Mouse (Mus musculus) midbrain, embryonic 10.5 days (tissue): ENCODE measurements at regions not wholly inside any gene's neighbourhood (a gene's known extent, or its start where the extent isn't known, plus 50 kb on each side); places are given as distances from the start of the nearest gene placed in this dataset.
"Not testable (repeated sequence)": the region's sequence is repeated elsewhere in the genome, so short reads cannot be mapped to it uniquely, and the experiment has no call there.

Experiments used
- DNase-seq: peaks from one replicate; pipeline ENCODE4 v3.0.0-alpha.2; 2017; ENCODE audit warnings: low spot score
- H3K27ac ChIP-seq: fragments of 300-500 bp; sonication (generic); replicated peaks from 2 replicates; pipeline ENCODE4 v1.5.1; 2016; ENCODE audit warnings: mild to moderate bottlenecking
- H3K27me3 ChIP-seq: fragments of 300-500 bp; sonication (generic); 2 replicates; pipeline ENCODE4 v1.6.1; 2016; ENCODE audit warnings: low read depth, mild to moderate bottlenecking; ENCODE audit not compliant: poor library complexity, severe bottlenecking
- H3K36me3 ChIP-seq: fragments of 300-500 bp; sonication (generic); 2 replicates; pipeline ENCODE4 v1.6.1; 2016; ENCODE audit warnings: mild to moderate bottlenecking, moderate library complexity
- H3K4me1 ChIP-seq: fragments of 300-500 bp; sonication (generic); 2 replicates; pipeline ENCODE4 v1.6.1; 2016
- H3K4me3 ChIP-seq: fragments of 300-500 bp; sonication (generic); 2 replicates; pipeline ENCODE4 v1.5.1; 2016; ENCODE audit warnings: mild to moderate bottlenecking, moderate library complexity
- H3K9me3 ChIP-seq: fragments of 300-500 bp; sonication (generic); replicated peaks from 2 replicates; pipeline ENCODE4 v1.6.1; 2016; ENCODE audit warnings: mild to moderate bottlenecking
- WGBS: fragments of 180-500 bp; shearing (Covaris S2); methylation state at CpG from one replicate; pipeline ENCODE4 v1.1.7; 2016; 5-methylcytosine and 5-hydroxymethylcytosine counted together

DNA sequence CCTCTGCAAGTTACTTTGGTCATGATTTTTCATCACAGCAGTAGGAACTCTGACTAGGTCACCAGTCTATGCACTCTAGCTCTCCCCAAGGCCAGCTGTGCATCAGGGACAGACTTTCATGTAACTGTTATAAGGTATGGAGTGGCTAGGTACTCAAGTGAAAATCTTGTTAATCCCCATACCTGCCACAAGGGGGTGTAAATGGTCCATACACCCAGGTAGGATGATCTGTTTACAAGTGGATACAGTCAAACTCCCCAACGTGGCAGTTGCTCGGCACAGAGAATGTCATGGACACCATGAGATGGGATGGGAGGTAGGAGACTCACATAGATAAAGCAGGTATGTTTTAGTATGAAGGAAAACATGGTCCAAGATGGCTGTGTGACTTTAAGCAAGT lies 187.2 kb upstream of the 5730507C01Rik start:
- H3K36me3 ChIP-seq, DNase-seq, H3K4me3 ChIP-seq, H3K27ac ChIP-seq, H3K27me3 ChIP-seq, H3K4me1 ChIP-seq: not testable (repeated sequence)
- H3K9me3 ChIP-seq = peaks cover 89% of the 10 kb centered on the region
- 83% methylated on average over 2 of the region's 2 CpGs for WGBS

- 84% methylated on average over 1 of the region's 1 CpGs for WGBS
- peaks cover 49% of the 10 kb centered on the region for H3K9me3 ChIP-seq
- not testable (repeated sequence) for H3K4me3 ChIP-seq
These were observed 167.6 kb upstream of the 5730507C01Rik start for GRCm38 (mm10) chr12:18346692-18347091.

DNA sequence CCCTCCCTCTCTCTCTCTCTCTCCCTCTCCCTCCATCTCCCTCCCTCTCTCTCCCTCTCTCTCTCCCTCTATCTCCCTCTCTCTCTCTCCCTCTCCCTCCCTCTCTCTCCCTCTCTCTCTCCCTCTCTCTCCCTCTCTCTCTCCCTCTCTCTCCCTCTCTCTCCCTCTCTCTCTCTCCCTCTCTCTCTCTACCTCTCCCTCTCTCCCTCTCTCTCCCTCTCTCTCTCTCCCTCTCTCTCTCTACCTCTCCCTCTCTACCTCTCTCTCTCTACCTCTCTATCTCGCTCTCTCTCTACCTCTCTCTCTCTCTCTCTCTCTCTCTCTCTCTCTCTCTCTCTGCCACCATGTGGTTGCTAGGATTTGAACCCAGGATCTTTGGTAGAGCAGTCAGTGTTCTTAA lies 167.2 kb upstream of the 5730507C01Rik start:
- not testable (repeated sequence) for H3K36me3 ChIP-seq, H3K4me1 ChIP-seq

More at GRCm38 (mm10) chr12:18346692-18347091, 167.6 kb upstream of the 5730507C01Rik start:
- not testable (repeated sequence) for H3K36me3 ChIP-seq, H3K4me1 ChIP-seq, H3K27me3 ChIP-seq, H3K27ac ChIP-seq, DNase-seq

DNA sequence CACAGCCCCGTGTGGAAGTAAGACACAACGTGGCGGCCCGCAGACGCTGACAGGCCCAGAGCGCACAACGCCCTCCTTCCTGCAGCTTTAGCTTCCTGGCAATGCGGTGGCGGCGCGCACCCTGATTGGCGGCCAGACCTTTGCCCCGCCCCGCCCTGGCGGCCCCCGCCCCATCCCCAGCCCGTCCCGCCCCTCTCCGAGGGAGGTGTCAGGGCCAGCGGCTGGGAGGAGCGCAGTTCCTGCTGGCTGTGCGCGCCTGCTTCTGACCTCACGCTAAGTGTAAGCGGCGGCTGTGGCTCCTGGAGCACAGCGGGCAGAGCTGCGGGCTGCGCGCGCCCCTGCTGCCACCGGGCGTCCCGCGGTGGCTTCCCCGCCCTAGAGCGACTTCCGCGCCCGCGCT lies 127.1 kb upstream of the 5730507C01Rik start:
- Histone ChIP-seq H3K27ac (no peak overlapping the region), H3K27me3 (no peaks in the 10 kb centered on the region), H3K36me3 (no peaks in the 10 kb centered on the region), H3K4me1 (no peaks in the 10 kb centered on the region), H3K9me3 (peaks cover 76% of the 10 kb centered on the region), H3K4me3 (no peak overlapping the region)
- WGBS = 10% methylated on average over 41 of the region's 41 CpGs
- no peak for DNase-seq

More for the DNA sequence above, 167.2 kb upstream of the 5730507C01Rik start:
- DNase-seq, H3K27me3 ChIP-seq, H3K27ac ChIP-seq, H3K4me3 ChIP-seq: not testable (repeated sequence)
- peaks cover 49% of the 10 kb centered on the region for H3K9me3 ChIP-seq
- no CpG with 5 or more reads among the region's 1 CpGs for WGBS

- H3K9me3 ChIP-seq = peaks cover 76% of the 10 kb centered on the region
- H3K4me1 ChIP-seq = no peaks in the 10 kb centered on the region
- H3K27ac ChIP-seq = no peak overlapping the region
- no peaks in the 10 kb centered on the region for H3K36me3 ChIP-seq
- H3K27me3 ChIP-seq = no peaks in the 10 kb centered on the region
- DNase-seq = no peak
- H3K4me3 ChIP-seq = no peak overlapping the region
- 27% methylated on average over 28 of the region's 28 CpGs for WGBS
These were observed 126.5 kb upstream of the 5730507C01Rik start for GRCm38 (mm10) chr12:18387821-18388220.
